Mouse (Mus musculus) liver, adult 2 months (tissue): ENCODE data around the gene Hydin. TPM values are rescaled to one million over a fixed set of nuclear protein-coding genes. Genes with fewer than 3 reads are reported as not detected.
"Not testable (repeated sequence)": the region's sequence is repeated elsewhere in the genome, so short reads cannot be mapped to it uniquely, and the experiment has no call there.

Experiments used
- DNase-seq: peaks from one replicate; pipeline ENCODE4 v3.0.0-alpha.2; 2011; ENCODE audit warnings: low read depth, low spot score; ENCODE audit errors: extremely low read depth
- H3K27ac ChIP-seq: fragments of 200-500 bp; replicated peaks from 2 replicates; pipeline ENCODE4 v1.5.1; 2012; ENCODE audit warnings: low read depth, mild to moderate bottlenecking, control low read depth, inconsistent platforms, low read length; ENCODE audit not compliant: insufficient read depth
- H3K27me3 ChIP-seq: fragments of 200-500 bp; 2 replicates; pipeline ENCODE4 v1.6.1; 2012; ENCODE audit warnings: mild to moderate bottlenecking, moderate library complexity, low read length, inconsistent platforms; ENCODE audit not compliant: control insufficient read depth, insufficient read depth
- H3K36me3 ChIP-seq: fragments of 200-500 bp; 2 replicates; pipeline ENCODE4 v1.6.1; 2012; ENCODE audit warnings: low read length, inconsistent platforms; ENCODE audit not compliant: control insufficient read depth, insufficient read depth
- H3K4me1 ChIP-seq: fragments of 200-500 bp; 2 replicates; pipeline ENCODE4 v1.6.1; 2011; ENCODE audit warnings: low read length; ENCODE audit not compliant: control insufficient read depth, insufficient read depth
- H3K4me3 ChIP-seq: fragments of 200-500 bp; 2 replicates; pipeline ENCODE4 v1.5.1; 2011; ENCODE audit warnings: low read depth, mild to moderate bottlenecking, control low read depth, low read length, moderate library complexity; ENCODE audit not compliant: insufficient read depth
- H3K79me2 ChIP-seq: fragments of 200-500 bp; 2 replicates; pipeline ENCODE4 v1.6.1; 2012; ENCODE audit warnings: inconsistent platforms, mild to moderate bottlenecking, low read length, moderate library complexity; ENCODE audit not compliant: control insufficient read depth, insufficient read depth
- H3K9ac ChIP-seq: fragments of 200-500 bp; 2 replicates; pipeline ENCODE4 v1.6.1; 2012; ENCODE audit warnings: low read depth, mild to moderate bottlenecking, control low read depth, inconsistent platforms, low read length
- CTCF ChIP-seq: fragments of 200-500 bp; IDR thresholded peaks from 2 replicates; pipeline ENCODE4 v1.5.1; 2011; ENCODE audit warnings: low read depth, low read length, control low read depth
- POLR2A ChIP-seq: fragments of 200-500 bp; IDR thresholded peaks from 2 replicates; pipeline ENCODE4 v1.6.1; 2011; ENCODE audit warnings: low read length, control low read depth; ENCODE audit not compliant: insufficient read depth; ENCODE audit errors: extremely low read depth
- WGBS: fragments of 180-500 bp; shearing (Covaris S2); methylation state at CpG from one replicate; pipeline ENCODE4 v1.1.7; 2018; 5-methylcytosine and 5-hydroxymethylcytosine counted together
- polyA plus RNA-seq: library from polyadenylated mRNA; depleted of rRNA; stranded (reverse); fragments of >200 nt; gene quantifications from 2 replicates; pipeline ENCODE4 v1.2.3, GENCODE M21; 2012
- total RNA-seq: library from RNA; depleted of rRNA; stranded (reverse); fragments of >200 nt; gene quantifications from 2 replicates; pipeline ENCODE4 v1.2.3, GENCODE M21; 2014

Hydin gene
- total and polyA plus RNA-seq, 2 experiments = under 0.01 TPM; not detected in 1

DNA sequence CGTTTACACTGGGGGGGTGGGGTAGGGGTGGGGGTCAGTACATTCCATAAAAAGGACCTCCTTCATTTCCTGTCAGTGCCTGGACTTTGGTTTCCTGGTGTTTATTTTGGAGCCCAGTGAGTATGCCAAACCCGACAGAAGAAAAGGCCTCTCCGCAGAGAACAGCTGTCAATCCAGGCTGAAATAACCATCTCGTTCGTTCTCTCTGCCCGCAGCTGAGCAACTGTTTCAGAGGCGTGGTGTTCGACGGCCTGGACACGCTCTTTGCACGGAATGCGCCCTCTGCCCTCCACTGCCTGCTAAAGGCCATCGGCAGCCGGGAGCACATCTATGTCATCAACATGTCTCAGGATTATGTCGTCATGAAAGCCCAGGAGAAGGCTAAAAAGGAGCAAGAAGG, 258.5 kb downstream of the Hydin start:
- peaks cover 2% of the 10 kb centered on the region; the same call in 1 of the 2 replicates for H3K4me1 ChIP-seq
- no peak overlapping the region for H3K27ac ChIP-seq
- H3K79me2 ChIP-seq = no peaks in the 10 kb centered on the region
- 15% methylated on average over 15 of the region's 15 CpGs for WGBS
- H3K4me3 ChIP-seq = no peak overlapping the region
- H3K9ac ChIP-seq = no peak overlapping the region
- H3K36me3 ChIP-seq = no peaks in the 10 kb centered on the region
- peak; percentile 12 for DNase-seq
- H3K27me3 ChIP-seq = no peaks in the 10 kb centered on the region
- TF ChIP-seq POLR2A = no peak
- no peak for TF ChIP-seq CTCF

GRCm38 (mm10) chr8:110530008-110530762, 263.4 kb downstream of the Hydin start:
- no peak for TF ChIP-seq CTCF
- TF ChIP-seq POLR2A = no peak
- peak; percentile 16 for DNase-seq
- Histone ChIP-seq H3K4me1 (peaks cover 2% of the 10 kb centered on the region; the same call in 1 of the 2 replicates), H3K36me3 (no peaks in the 10 kb centered on the region), H3K79me2 (no peaks in the 10 kb centered on the region), H3K27me3 (no peaks in the 10 kb centered on the region), H3K4me3 (no peak overlapping the region), H3K27ac (no peak overlapping the region), H3K9ac (no peak overlapping the region)
- WGBS = 18% methylated on average over 8 of the region's 8 CpGs

- Histone ChIP-seq H3K27ac (no peak overlapping the region), H3K9ac (no peak overlapping the region), H3K27me3 (no peaks in the 10 kb centered on the region), H3K79me2 (no peaks in the 10 kb centered on the region), H3K4me1 (peaks cover 2% of the 10 kb centered on the region; the same call in 1 of the 2 replicates), H3K36me3 (no peaks in the 10 kb centered on the region), H3K4me3 (no peak overlapping the region)
- WGBS = 72% methylated on average over 6 of the region's 6 CpGs
- no peak for DNase-seq
- TF ChIP-seq POLR2A (no peak), CTCF (no peak)
Measured at GRCm38 (mm10) chr8:110533781-110534180, 267.0 kb downstream of the Hydin start.

DNA sequence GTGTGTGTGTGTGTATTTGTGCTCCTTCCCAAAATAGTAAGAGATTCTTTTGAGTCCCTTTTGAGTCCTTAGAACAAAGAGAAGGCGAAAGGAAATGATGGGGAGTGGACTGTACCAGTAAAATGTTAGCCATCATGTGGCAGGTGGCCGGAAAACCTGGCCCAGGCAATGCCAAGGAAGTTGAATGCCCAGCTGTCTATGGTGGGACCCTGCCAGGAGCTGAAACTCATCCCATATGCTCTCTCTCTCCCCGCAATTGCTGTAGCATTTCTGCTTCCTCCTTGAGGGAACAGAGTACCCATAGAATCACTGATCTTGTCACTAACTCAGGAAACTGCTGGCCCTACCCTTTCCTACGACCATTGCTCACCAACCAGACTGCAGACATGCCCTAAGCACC, 271.1 kb downstream of the Hydin start:
- Histone ChIP-seq H3K4me1 (no peaks in the 10 kb centered on the region), H3K36me3 (no peaks in the 10 kb centered on the region), H3K27me3 (no peaks in the 10 kb centered on the region), H3K4me3 (no peak overlapping the region), H3K27ac (no peak overlapping the region), H3K9ac (no peak overlapping the region), H3K79me2 (no peaks in the 10 kb centered on the region)
- no peak for TF ChIP-seq CTCF
- no peak for TF ChIP-seq POLR2A
- no peak for DNase-seq
- 84% methylated on average over 4 of the region's 4 CpGs for WGBS

- Histone ChIP-seq H3K36me3 (no peaks in the 10 kb centered on the region), H3K27me3 (no peaks in the 10 kb centered on the region), H3K4me3 (no peak overlapping the region), H3K4me1 (no peaks in the 10 kb centered on the region), H3K9ac (no peak overlapping the region), H3K27ac (no peak overlapping the region), H3K79me2 (no peaks in the 10 kb centered on the region)
- 79% methylated on average over 1 of the region's 1 CpGs for WGBS
- no peak for DNase-seq
- TF ChIP-seq CTCF = peak; percentile 25; the same call in 1 of the 2 replicates
- TF ChIP-seq POLR2A = no peak
Measured at GRCm38 (mm10) chr8:110550343-110550742, 283.6 kb downstream of the Hydin start.

DNA sequence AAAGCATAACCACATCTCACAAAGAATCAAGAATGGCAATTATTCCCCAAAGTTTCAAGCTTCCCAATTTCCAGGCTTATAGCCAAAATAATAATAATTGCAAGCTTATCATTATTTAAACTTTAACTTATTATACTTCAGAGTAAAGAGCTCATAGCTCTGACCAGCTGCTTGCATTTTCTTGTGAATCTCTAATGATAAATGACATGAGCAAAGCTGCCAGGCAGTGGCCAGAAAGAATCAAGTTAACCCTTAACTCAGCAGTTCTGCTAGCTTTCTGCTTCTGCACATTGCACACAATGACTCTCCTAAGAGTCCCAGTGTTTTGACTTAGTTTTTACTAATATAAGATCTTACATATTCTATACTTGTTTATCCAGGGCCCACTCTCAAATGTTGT, 285.3 kb downstream of the Hydin start:
- not testable (repeated sequence) for H3K36me3 ChIP-seq, H3K27me3 ChIP-seq, DNase-seq, H3K4me1 ChIP-seq, H3K79me2 ChIP-seq, H3K4me3 ChIP-seq, H3K27ac ChIP-seq, H3K9ac ChIP-seq
